Mouse (Mus musculus) hindbrain, embryonic 16.5 days (tissue): Measurements from ENCODE around the gene Chn2. TPM values are rescaled to one million over a fixed set of nuclear protein-coding genes. Genes with fewer than 3 reads are reported as not detected.
A peak's percentile ranks its signal among the peaks of the same experiment; 100 is the strongest.

ENCODE experiments used
- ATAC-seq: fragments of 200-750 bp; cut with Nextera tagmentation; 2 replicates; pipeline ENCODE4 v1.8.0; 2017; ENCODE audit warnings: moderate TSS enrichment, moderate library complexity
- H3K27ac ChIP-seq: fragments of 300-500 bp; sonication (generic); 2 replicates; pipeline ENCODE4 v1.5.1; 2014; ENCODE audit warnings: low read depth, mild to moderate bottlenecking, control low read depth, low read length, moderate library complexity
- H3K27me3 ChIP-seq: fragments of 300-500 bp; sonication (generic); replicated peaks from 2 replicates; pipeline ENCODE4 v1.6.1; 2014; ENCODE audit warnings: low read length; ENCODE audit not compliant: control insufficient read depth, insufficient read depth
- H3K36me3 ChIP-seq: fragments of 300-500 bp; sonication (generic); 2 replicates; pipeline ENCODE4 v1.6.1; 2014; ENCODE audit warnings: mild to moderate bottlenecking, low read length, moderate library complexity, mixed read lengths; ENCODE audit not compliant: control insufficient read depth, insufficient read depth
- H3K4me1 ChIP-seq: fragments of 300-500 bp; sonication (generic); 2 replicates; pipeline ENCODE4 v1.6.1; 2014; ENCODE audit warnings: low read depth, low read length; ENCODE audit not compliant: control insufficient read depth, insufficient read depth
- H3K4me2 ChIP-seq: fragments of 300-500 bp; sonication (generic); 2 replicates; pipeline ENCODE4 v1.6.1; 2014; ENCODE audit warnings: mild to moderate bottlenecking, low read length, control low read depth, moderate library complexity
- H3K4me3 ChIP-seq: fragments of 300-500 bp; sonication (generic); 2 replicates; pipeline ENCODE4 v1.5.1; 2014; ENCODE audit warnings: mild to moderate bottlenecking, low read length, control low read depth, moderate library complexity
- H3K9ac ChIP-seq: fragments of 300-500 bp; sonication (generic); 2 replicates; pipeline ENCODE4 v1.6.1; 2014; ENCODE audit warnings: low read depth, mild to moderate bottlenecking, control low read depth, low read length, moderate library complexity
- H3K9me3 ChIP-seq: fragments of 300-500 bp; sonication (generic); 2 replicates; pipeline ENCODE4 v1.6.1; 2014; ENCODE audit warnings: mild to moderate bottlenecking, low read length, moderate library complexity; ENCODE audit not compliant: control insufficient read depth
- WGBS: fragments of 180-500 bp; shearing (Covaris S2); extraction: QIAGEN DNeasy Blood & Tissue Kit; methylation state at CpG from one replicate; pipeline ENCODE4 v1.1.7; 2014; 5-methylcytosine and 5-hydroxymethylcytosine counted together
- polyA plus RNA-seq: library from polyadenylated mRNA; unstranded; fragments of >200 nt; fragmentation: Nextera tagmentation; extraction: Ambion mirVana; gene quantifications from 2 replicates; pipeline ENCODE4 v1.2.1, GENCODE M21; 2015

Chn2 gene
- polyA plus RNA-seq, 1 experiment from 2014 or later = 24.4 TPM

DNA sequence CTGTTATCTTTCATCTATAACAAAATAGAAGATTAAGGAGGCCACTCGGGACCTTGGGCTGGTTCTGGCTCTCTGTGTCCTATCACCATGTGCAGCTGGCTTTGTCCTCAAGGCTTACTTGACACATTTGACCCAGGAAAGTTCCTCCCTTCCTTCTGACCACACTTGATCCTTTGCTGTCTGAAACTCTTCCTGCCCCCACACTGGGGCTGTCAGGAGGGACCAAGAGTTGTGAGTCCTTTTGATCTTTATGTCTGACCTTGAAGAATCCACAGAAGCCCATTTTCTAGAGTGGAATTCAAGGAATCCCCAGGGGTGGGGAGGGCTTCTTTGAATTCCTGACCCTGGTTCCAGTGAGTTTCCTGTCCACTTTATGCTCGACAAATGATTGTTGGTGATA, 21.3 kb upstream of the Chn2 start:
- Histone ChIP-seq H3K4me3 (no peak overlapping the region), H3K9me3 (no peaks in the 10 kb centered on the region), H3K36me3 (no peaks in the 10 kb centered on the region), H3K9ac (no peak overlapping the region), H3K4me1 (no peaks in the 10 kb centered on the region), H3K27me3 (no peaks in the 10 kb centered on the region; the same call in 1 of the 2 replicates), H3K4me2 (no peak overlapping the region), H3K27ac (no peak overlapping the region)
- no peak for ATAC-seq
- 77% methylated on average over 2 of the region's 2 CpGs for WGBS

DNA sequence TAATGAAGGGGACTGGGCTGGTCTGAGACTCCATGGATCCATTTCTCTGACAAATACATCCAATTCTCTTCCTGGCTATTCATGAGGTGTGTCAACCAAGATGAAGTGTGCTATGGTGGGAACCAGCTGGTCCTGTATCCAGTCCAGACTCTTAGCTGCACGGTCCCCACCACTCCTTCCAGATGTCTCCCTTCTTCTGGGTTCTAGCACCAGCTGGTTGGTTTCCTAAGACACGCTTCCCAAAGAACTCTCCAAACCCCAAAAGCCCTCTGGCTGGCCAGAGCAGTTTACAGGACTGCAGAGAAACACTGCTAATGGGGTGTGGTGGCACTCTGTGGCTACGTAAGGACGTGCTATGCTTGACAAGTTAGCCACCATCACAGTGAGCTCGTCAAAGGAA, 20.5 kb upstream of the Chn2 start:
- Histone ChIP-seq H3K27me3 (no peaks in the 10 kb centered on the region; the same call in 1 of the 2 replicates), H3K27ac (no peak overlapping the region), H3K4me3 (no peak overlapping the region), H3K9ac (no peak overlapping the region), H3K4me2 (no peak overlapping the region), H3K4me1 (no peaks in the 10 kb centered on the region), H3K9me3 (no peaks in the 10 kb centered on the region), H3K36me3 (no peaks in the 10 kb centered on the region)
- no peak for ATAC-seq
- 86% methylated on average over 5 of the region's 5 CpGs for WGBS

- Histone ChIP-seq H3K4me1 (no peaks in the 10 kb centered on the region), H3K4me2 (no peak overlapping the region), H3K9me3 (no peaks in the 10 kb centered on the region), H3K27me3 (no peaks in the 10 kb centered on the region; the same call in 1 of the 2 replicates), H3K27ac (no peak overlapping the region), H3K36me3 (no peaks in the 10 kb centered on the region), H3K4me3 (no peak overlapping the region), H3K9ac (no peak overlapping the region)
- no peak for ATAC-seq
- 66% methylated on average over 15 of the region's 15 CpGs for WGBS
Measured at GRCm38 (mm10) chr6:54021123-54021789, 18.1 kb upstream of the Chn2 start.

GRCm38 (mm10) chr6:54023846-54024245, 15.5 kb upstream of the Chn2 start:
- Histone ChIP-seq H3K4me3 (no peak overlapping the region), H3K9ac (no peak overlapping the region), H3K9me3 (peaks cover 4% of the 10 kb centered on the region; the same call in 1 of the 2 replicates), H3K36me3 (no peaks in the 10 kb centered on the region), H3K4me1 (no peaks in the 10 kb centered on the region), H3K27me3 (no peaks in the 10 kb centered on the region; the same call in 1 of the 2 replicates), H3K27ac (no peak overlapping the region), H3K4me2 (no peak overlapping the region)
- ATAC-seq = no peak
- WGBS = 95% methylated on average over 5 of the region's 5 CpGs

DNA sequence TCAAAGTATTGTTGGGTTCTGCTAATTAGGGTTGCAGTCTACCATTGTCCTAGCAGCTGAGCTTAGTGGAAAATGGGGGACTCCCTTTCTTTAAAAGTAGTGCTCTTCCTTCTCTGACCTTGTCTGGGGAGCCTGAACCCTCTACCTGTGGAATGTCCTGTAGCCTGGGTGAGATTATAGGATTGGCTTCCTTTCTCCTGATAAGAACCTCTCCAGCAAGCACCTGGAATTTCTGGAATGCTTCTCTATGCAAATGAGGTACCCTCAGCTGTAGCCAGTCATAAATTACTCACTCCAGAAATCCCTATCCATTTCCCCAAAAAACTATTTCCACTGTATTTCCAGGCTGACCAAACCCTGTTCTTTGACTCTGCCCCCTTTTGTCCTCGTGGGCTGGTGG, 10.6 kb upstream of the Chn2 start:
- Histone ChIP-seq H3K4me1 (no peaks in the 10 kb centered on the region), H3K27ac (no peak overlapping the region), H3K36me3 (no peaks in the 10 kb centered on the region), H3K9ac (no peak overlapping the region), H3K27me3 (no peaks in the 10 kb centered on the region), H3K4me2 (no peak overlapping the region), H3K9me3 (peaks cover 4% of the 10 kb centered on the region; the same call in 1 of the 2 replicates), H3K4me3 (no peak overlapping the region)
- ATAC-seq = no peak
- 43% methylated on average over 1 of the region's 1 CpGs for WGBS

DNA sequence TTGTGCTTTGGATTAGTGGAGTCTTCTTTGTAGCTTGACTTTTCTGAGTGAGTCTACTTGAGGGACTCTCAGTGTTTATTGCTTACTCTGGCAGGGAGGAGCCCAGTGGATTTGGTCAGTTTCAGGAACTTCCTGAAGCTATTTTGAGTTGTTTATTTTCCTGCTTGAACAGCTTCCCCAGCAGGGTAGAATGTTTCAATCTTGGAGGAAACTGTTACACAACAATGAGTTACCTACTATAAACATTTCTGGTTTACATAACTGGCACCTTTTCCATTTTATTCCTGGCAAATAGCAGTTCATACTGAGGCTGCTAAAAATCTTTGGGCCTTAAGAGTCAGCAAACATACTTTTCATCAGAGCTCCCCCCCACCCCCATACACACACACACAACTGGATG, 9.0 kb upstream of the Chn2 start:
- no peaks in the 10 kb centered on the region; the same call in none of the 2 replicates for H3K4me1 ChIP-seq
- H3K4me2 ChIP-seq = no peak overlapping the region
- H3K4me3 ChIP-seq = no peak overlapping the region
- no peaks in the 10 kb centered on the region for H3K27me3 ChIP-seq
- no peak overlapping the region for H3K27ac ChIP-seq
- peaks cover 4% of the 10 kb centered on the region; the same call in 1 of the 2 replicates for H3K9me3 ChIP-seq
- no peak overlapping the region for H3K9ac ChIP-seq
- ATAC-seq = no peak
- H3K36me3 ChIP-seq = no peaks in the 10 kb centered on the region

DNA sequence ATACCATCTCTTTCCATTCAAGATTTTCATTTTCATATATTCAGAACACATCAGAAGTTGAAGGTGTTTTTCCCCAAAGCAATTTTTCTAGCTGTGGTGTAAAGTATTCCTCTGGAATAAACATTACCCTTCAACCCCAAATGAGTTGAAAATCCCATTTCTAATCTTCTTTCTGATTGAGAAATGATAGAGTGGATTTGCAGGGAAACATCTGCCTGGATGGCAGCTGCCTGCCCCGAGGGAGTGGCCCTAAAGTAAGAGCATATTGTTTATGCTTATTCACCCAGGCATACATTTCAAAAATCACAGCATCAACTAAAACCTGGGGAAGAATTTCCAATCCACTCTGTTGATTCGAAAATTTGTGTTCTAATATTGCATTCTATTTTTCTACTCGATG, 8.6 kb upstream of the Chn2 start:
- WGBS = 74% methylated on average over 3 of the region's 3 CpGs
- Histone ChIP-seq H3K27me3 (no peaks in the 10 kb centered on the region), H3K4me1 (no peaks in the 10 kb centered on the region; the same call in none of the 2 replicates), H3K4me2 (no peak overlapping the region), H3K27ac (no peak overlapping the region), H3K4me3 (no peak overlapping the region), H3K9ac (no peak overlapping the region), H3K36me3 (no peaks in the 10 kb centered on the region), H3K9me3 (peaks cover 4% of the 10 kb centered on the region; the same call in 1 of the 2 replicates)
- no peak for ATAC-seq

- peak overlapping the region; percentile 8; the same call in 1 of the 2 replicates for H3K4me3 ChIP-seq
- H3K9ac ChIP-seq = peak overlapping the region; percentile 51
- H3K27ac ChIP-seq = peak overlapping the region; percentile 20
- peak overlapping the region; percentile 51 for H3K4me2 ChIP-seq
- WGBS = 1% methylated on average over 9 of the region's 9 CpGs
- no peaks in the 10 kb centered on the region for H3K27me3 ChIP-seq
- H3K4me1 ChIP-seq = no peaks in the 10 kb centered on the region; the same call in none of the 2 replicates
- H3K9me3 ChIP-seq = no peaks in the 10 kb centered on the region
- peak; percentile 83 for ATAC-seq
- H3K36me3 ChIP-seq = no peaks in the 10 kb centered on the region
Measured at GRCm38 (mm10) chr6:54034471-54034870, 4.9 kb upstream of the Chn2 start.

GRCm38 (mm10) chr6:54035548-54035947, 3.8 kb upstream of the Chn2 start:
- no peaks in the 10 kb centered on the region; the same call in none of the 2 replicates for H3K4me1 ChIP-seq
- no peaks in the 10 kb centered on the region for H3K9me3 ChIP-seq
- WGBS = 68% methylated on average over 3 of the region's 3 CpGs
- no peaks in the 10 kb centered on the region for H3K36me3 ChIP-seq
- ATAC-seq = no peak
- no peaks in the 10 kb centered on the region for H3K27me3 ChIP-seq
- no peak overlapping the region for H3K9ac ChIP-seq
- no peak overlapping the region for H3K27ac ChIP-seq
- no peak overlapping the region for H3K4me3 ChIP-seq
- H3K4me2 ChIP-seq = no peak overlapping the region
